Mouse (Mus musculus) spleen, adult 12 weeks (tissue): Measurements from ENCODE around the gene Gadl1.

ENCODE experiments used
- DNase-seq: peaks from one replicate; pipeline ENCODE4 v3.0.0; 2022; ENCODE audit warnings: low spot score

Gadl1 gene

DNA sequence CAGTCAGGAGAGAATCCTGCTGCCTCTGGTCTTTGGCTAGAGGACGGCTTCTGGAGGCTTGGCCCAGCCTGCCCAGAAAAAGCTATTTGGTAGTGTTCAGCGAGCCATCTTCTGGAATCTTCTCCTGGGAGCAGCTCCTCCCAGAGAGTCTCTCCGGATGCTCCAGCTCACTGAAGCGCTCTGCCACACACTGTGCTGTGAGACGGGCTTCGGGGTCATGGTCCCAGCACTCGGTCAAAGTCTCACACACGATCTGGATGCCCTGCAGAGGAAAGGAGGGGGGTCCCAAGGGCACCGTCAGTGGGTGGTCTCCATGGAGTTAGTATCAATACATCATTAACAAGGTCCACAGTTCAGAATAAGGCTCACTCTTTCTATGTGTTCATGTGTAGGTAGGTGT lies 181.0 kb downstream of the Gadl1 start:
- no peak for DNase-seq

DNA sequence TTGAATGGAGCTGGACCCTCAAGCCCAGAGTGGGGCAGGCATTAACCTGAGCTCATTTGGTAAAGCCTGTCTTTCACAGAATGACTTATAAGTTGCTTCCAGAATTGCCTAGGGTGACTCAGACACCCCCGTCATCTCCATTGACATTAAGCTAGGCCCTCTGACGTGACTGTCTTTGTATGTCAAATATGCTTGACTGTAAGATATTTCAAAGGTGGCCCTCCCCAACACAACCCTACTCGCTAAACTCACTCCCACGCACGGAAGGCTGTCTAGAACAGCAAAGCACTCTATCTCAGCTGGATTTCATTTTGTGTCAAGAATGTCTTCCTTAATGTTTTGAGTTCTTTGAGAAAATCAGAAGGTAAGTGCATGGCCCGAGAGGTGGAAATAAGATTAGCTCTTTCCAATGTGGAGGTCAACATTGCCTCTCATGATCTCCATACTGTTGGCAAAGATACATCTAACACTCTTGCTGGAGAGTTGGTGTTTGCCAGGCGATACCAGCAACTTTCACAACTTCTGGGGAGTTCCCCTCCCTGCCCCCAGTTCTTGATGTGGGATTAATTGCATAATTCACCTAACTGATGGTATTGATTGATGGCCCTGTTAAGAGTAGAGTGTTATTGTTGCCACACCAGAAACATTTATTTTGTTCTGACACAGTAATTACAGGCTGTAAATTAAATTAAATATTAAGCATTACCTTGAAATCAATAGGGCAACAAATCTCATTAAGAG lies 182.0 kb downstream of the Gadl1 start:
- no peak for DNase-seq

DNA sequence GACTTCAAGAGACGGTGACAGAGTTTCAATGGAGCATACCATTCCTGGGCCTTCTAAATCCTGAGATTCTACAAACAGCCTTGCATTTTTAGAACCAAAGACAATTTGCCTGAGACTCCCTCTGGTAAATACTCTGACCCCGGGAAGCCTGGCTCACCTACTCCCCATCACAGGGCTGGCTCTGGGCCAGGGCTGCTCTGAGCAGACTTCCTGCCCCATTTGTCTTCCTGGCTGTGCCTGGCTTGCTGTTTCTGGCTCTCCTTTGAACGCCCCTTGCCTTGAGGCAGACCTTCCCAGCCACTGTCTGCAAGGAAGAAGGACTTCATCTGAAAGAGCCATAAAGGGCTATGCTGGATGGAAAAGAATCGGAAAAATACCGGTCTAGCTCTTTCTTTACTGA lies 182.7 kb downstream of the Gadl1 start:
- no peak for DNase-seq

DNA sequence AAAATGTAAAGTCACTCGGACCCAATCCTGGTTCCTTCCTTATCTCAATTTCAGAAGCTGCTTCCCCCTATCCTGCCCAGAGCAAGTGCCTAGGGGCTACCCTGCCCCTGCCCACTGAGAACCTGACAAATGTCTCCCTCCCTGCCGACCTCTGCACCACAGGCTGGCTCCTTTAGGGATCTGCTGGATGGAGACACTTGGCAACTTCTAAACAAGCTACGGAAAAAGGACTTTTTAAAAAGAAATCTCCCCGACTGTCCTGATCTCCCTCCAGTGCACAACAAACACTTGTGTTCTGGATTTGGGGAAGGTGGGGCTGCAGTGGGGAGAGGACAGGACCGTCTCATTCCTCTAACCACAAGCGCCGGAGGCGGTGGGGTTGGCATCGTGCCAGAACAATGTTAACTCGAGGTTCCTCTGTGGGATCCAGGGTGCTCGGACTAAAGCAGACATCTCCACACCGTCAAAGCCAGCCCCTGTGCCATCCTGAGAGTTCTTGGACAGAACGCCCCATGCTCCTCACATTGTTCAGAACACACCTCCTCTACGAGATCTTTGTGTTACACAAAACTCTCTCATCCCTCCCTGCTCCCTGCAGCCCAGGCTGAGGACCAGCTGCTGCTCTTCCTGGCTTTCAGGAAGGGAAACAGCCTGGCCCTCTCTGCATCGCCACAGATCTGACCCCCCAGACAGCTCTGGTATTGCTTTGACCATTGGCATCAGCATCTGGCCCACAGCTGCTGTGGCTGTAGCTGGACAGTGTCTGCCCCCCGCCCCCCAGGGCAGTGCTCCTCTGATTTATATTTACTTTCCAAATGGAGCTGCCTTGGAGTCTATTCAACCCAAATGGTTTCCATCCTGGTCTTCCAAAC lies 189.7 kb downstream of the Gadl1 start:
- DNase-seq = no peak

DNA sequence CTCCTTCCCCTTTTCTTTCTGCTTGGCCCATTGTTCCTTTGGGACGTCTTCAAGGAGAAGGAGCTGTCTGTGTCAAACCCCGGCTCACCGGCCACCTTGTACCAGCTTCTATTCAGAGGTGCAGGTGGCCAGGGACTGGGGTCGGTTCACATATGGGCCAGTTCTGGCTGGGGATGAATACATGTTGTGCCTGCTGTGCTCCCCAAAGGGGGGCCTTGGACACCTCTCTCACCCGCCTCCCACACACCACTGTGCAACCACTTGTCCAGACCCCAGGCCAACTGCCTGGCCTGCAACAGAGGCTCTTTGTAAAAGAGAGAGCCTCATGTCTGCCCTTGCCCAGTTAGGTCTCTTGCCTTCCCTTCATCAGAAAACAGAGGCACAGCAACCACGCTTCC lies 190.3 kb downstream of the Gadl1 start:
- DNase-seq = no peak

DNA sequence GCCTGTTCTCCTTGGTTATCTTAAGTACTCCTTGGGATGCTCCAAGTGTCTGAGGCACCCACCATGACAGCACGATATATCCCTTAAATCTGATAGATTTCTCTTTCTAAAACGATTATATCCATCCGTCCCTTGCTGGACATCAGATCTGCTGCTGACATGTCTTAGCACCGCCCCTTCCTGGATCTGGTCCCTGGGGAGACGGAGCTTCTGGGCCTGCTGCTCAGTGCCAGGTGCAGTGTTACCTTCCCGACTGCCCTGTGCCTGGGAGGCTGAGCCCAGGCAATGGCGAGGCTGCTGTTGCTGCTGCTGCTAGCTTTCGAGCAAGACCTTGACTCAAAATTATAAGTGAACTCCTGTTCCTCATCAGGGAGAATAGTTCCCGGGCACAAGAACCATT lies 190.8 kb downstream of the Gadl1 start:
- DNase-seq = no peak

DNA sequence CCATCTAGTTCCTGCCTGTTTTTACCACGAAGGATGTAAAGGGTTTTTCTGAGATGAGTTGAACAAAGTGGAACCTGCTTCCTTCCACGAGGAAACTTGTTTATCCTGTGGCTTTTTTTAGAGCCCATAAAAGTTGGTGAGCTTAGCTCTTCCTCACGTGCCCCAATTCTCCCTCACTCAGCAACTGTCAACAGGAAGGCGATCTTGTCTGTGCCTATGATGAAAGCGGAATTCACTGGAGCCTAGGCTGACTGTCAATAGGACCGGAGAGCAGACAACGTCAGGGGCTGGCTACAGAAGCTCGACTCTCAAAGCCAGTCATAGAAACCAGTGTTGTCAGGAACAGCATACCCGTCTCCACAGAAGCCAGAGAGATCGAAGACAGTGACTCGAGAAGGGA lies 192.6 kb downstream of the Gadl1 start:
- DNase-seq = no peak

DNA sequence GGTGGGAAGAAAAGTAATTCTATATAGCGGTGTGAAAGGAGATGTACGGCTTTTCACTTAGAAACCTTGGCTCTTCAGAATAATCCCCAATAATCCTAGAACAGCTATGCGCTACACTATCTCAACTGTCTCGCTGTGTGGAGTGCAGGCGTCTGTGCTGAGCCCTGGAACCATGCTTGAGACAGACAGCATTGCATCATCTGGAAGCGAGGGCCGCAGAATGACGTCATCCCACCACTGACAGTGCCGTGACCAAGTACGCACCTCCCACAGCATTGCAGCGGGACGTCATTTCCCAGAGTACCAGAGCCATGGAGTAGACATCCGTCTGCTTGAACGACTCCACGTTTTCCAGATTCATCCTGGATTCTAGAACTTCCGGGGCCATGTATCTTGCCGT lies 195.5 kb downstream of the Gadl1 start:
- no peak for DNase-seq

DNA sequence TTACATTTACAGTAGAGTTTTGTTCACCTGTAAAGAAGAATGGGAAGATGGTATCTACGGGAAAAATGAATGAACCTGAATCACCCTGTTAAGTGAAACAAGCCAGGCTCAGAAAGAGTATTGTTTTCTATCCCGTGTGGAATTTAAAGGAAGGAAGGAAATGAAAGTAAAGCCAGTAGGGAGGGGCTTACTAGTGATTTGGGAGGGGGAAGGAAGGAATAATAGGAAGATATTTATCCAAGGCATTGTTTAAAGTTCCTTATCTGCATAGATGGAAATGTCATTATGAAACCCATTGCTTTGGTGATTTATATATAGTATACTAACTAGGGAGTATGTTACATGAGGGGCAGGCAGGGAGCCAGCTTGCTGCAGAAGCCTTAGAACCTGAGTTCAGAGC lies 199.5 kb downstream of the Gadl1 start:
- no peak for DNase-seq

DNA sequence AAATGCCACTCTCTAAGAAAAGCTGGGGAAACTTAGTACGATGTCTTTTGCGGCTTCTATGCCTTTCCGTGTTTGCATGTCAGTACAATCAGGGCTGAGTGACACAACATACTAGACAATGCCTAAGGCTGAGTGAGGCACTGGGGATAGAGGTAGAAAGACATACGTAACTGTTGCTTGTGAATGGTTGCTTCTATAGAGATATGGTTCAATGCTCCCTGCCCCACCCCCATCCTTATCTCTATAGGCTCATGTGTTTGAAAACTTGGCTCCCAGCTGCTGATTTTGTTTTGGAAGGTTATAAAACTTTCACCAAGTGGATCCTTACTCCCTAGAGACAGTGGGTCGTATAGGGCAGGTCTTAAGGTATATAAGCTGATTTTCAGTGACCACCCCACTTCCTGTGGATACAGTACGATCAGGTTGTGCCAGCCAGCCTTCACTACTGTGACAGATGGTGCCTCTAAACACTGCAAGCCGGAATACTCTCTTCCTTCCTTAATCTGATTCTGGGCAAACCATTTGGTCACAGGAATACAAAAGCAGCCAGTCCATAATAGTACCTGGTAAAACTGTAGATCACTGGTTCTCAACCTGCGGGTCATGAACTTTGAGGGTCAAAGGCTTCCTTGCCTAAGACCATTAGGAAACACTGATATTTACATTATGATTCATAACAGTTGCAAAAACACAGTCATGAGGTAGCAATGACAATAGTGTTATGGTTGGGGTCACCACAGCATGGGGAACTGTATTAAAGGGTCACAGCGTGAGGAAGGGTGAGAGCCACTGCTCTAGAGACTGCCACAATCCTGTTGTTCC lies 202.1 kb downstream of the Gadl1 start:
- DNase-seq = no peak

DNA sequence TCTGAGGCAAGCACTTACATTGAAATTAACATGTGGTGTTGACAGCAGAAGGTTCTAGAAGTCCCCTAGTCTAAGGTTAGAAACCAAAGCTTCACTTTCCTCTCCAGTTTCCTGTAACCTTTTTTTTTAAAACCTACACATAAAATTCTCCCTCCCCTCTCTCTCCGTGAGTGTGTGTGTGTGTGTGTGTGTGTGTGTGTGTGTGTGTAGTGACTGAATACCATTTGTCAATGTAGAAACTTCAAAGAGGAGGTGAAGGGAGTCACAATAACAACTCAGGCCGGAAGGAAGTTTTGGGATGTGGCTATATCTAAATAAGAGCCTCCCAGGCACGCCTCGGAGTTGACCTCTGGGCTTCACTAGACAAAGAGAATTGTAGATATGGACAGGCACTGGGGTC lies 205.1 kb downstream of the Gadl1 start:
- DNase-seq = peak; percentile 5

DNA sequence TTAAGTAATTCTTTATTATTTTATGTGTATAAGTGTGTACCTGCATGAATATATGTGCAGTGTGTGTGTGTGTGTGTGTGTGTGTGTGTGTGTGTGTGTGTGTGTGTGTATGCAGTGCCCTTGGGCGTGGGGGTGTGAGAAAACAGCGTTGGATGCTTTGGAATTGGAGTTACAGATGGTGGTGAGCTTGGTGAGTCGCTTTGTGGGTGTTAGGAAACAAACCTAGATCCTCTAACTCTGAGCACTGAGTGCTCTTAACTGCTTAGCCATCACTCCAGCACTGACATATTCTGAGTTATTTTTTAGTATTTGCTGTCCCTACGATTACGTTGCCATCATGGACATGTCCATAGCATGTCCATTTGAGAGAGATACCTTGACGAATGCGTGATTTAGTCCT lies 206.6 kb downstream of the Gadl1 start:
- no peak for DNase-seq

DNA sequence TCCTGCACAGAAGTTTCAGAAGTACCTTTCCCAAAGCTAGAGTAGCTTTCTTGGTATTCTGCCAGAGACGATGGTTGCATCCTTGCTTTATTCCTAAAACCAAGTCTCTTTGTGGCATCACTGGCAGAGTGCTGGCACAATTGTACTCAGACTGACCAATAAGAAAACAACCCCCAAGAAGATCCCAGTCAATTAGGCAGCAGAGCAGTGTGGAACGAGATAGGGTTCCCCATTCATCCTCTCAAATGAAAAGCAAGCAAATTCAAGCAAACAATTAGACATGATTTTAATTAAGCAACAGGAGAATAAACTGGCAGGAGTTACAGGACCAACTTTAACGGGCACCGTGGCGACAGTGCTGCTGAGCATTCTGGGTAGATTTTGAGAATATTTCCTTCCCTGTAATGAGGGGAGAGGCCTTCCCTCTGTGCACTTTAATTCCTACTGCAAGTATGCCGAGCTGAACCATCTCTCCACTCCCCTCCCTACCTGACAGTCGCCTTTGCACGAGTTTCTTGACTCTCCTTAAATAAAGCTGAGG lies 209.1 kb downstream of the Gadl1 start:
- no peak for DNase-seq

DNA sequence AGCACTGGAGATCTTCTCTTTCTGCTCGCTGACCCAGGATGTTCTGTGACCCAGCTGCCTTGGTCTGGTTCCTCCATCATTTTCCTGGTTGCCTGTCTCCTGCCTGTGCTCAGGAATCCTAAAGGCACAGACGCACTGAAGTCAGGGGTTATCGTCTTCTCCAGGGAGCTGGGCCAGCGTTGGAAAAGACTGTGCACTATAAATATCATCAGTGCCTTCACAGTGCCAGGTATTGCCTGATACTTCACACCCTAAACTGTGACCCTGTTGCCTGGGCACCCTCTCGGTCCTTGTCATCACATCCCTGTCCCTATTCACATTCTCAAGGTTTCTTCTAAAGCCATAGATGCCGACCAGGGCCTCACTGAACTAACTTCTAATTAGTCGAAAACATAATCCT lies 210.7 kb downstream of the Gadl1 start:
- no peak for DNase-seq

DNA sequence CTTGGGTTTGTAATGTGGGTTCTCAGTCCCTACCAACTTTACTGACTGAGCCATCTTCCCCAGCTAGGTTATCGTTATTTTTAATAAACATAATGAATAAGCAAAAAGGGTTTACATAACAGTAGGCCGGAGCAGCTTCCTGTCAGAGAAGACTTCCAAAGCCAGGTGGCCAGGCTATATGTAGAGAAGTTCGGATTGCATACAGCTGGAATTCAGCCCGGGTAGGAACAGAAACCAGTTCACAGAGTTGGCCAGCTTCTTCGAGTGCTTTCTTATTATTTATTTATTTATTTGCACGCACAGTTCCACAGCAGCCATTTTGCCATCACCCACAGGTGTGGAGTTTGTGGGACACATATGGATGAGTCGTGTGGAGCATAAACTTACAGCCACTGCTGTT lies 212.2 kb downstream of the Gadl1 start:
- DNase-seq = no peak

DNA sequence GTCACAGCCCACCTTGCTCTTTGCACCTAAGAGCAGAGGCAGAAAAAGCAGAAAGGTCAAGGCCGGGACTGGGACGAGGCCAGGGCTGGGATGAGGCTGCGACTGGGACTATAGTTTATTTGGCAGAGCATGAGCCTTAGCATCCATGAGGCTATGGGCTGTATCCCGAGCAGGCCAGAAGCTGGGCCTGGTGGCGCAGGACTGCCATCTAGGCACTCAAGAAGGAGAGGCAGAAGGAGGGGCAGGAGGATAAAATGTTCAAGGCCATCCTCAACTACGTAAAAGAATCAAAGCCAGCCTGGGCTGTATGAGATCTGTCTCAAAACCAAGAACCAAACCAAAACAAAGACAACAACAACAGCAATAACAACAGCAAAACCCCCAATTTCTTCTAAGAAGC lies 213.3 kb downstream of the Gadl1 start:
- no peak for DNase-seq

DNA sequence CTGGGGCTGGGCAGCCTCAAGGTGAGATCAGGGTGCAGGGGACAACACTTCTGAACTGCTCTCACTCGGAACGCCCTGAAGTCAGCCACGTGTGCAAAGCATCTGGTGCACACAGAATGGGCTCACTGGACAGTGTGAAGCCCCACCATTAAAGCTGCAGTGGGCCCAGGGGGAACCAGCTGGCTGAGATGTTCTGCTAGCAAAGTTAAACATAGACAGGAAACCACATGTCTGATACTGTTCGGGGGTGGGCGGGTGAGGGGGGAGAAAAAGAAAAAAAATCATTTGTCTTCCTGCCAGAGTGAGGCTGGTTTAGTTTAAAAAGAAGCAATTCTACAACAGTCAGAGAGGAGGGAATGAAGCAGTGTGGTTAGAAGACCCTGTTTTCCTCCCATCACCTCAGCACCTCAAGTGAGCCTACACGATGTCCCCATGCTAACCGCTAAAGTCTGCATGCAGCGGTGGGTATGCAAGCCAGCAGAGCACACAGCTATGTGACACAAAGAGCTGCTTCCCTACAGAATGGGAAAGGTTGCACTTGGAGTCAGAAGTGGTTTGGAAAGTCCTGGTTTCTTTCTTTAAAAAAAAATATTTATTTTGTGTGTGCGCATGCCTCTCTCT lies 213.8 kb downstream of the Gadl1 start:
- DNase-seq = no peak
